Mouse (Mus musculus): Measurements from ENCODE around the gene Yy1.
"Not testable (repeated sequence)": the region's sequence is repeated elsewhere in the genome, so short reads cannot be mapped to it uniquely, and the experiment has no call there.

Yy1 gene

DNA sequence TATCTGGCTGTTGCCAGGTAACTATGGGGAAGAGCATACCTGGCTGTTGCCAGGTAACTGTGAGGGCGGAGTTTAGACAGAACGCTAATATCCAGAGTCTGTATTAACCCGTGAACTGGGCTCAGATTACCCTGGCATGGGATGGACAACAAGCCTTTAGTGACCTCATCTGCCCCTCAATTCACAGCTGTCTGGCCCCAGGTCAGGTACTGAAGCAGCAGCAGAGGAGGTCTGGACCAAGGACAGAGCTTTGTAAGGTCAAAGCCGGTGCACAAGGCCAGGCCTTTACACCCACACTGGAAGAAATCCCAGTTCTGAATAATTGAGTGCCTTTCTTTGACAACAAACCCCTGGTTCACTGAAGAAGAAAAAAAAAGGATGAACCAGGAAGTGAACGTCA, 36.9 kb downstream of the Yy1 start:
- DNase-seq, result no peak

DNA sequence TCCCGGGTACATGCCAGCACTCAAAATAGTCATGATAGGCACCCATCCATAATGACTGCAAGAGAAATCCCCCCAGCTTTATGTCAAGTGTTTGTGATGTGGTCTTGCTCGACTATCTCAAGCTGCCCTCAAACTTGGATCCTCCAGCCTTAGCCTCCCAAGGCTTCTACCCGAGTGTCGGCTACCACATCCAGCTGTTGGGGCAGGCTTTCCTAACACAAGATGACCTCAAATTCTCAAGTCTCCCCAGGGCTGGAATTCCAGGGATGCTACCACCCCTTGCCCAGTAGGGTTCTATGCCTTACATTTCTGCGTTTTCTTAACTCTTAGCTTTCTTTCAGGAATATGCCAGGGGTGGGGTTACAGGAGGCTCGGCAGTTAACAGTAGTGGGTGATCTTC, 37.6 kb downstream of the Yy1 start:
- DNase-seq, result no peak

DNA sequence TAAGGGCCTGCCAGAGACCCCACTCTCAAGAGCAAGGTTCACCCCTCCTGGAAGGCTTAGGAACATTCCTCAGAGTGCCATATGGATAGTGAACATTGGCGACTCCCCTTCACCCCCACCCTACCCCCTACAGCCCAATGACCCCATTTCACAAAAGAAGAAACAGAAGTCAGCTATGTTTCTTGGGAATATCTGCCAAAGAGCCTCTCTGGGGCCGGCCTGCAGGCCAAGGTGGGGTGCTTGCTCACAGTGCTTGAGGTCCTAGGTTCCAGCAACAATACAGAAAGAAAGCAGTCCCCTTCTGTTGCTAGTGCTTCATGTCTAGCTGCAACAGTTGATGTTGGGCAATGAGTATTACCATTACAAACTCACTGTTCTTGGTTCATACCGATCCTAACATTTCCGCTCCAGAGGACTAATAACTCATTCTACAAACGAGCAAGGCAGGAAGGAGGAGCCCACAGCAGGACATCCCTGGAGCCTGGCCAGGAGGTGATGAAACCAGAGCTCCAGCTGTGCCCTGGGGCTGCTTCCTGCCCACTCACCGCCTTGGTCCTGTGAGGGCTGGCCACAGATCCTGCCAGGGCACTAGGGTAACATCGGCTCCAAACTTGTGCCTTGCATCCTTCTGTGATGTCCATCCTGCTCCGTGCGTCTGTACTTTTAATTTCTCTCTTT, 39.3 kb downstream of the Yy1 start:
- no peak for DNase-seq

DNA sequence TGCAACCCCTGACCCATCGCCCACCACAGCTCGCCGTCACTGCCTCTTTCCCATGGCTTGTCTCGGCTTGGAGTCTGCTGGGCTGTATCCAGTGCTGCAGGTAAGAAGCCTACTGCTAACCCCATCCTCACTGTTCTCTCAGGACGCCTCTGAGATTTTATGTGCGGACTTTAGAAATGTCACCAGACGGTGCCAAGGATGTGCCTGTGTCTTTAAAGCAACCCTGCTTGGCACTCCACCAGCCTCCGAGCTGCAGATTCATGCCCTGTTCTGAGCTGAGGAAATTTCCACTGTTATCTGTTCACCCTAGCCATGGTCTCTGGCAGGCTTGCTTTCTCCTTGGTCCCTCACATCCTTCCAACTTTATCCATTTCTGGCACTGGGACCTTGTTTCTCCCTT, 40.1 kb downstream of the Yy1 start:
- no peak for DNase-seq

DNA sequence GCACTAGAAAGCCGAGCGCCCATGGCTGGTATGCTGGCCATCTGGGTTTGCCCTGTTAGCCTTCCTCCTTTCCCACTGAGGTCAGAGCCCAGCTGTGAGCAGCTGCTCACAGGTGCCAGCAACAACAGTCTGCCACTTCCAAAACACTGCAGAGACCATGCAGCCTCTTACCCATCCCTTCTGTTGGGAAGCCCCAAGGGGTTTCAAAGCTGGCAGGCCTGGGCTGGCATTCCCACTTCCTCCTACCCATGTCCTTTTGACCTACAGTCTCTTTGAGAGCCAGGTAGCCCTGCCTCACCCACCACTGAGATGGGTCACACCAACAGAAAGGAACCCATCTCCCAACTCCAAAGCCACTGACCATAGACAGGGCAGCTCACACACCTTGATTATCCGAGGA, 40.6 kb downstream of the Yy1 start:
- no peak for DNase-seq

DNA sequence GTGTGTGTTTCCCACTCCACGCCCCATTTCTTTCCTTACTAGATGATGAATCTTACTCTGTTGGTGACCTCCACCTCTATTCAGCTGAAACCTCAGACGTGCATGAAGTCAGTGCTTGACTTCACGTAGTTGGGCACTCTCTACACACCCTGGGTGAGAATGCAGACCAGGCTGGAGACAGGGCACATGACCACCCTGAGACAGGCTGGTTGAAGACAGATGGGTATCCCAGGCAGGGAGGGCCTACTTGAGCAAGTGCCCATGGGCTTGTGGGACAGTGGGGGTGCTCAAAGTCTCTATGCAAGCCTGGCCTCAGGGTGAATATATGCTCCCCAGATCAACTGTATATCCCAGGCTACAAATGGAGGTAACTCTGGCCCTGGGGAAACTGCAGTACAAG, 41.6 kb downstream of the Yy1 start:
- DNase-seq, result no peak

DNA sequence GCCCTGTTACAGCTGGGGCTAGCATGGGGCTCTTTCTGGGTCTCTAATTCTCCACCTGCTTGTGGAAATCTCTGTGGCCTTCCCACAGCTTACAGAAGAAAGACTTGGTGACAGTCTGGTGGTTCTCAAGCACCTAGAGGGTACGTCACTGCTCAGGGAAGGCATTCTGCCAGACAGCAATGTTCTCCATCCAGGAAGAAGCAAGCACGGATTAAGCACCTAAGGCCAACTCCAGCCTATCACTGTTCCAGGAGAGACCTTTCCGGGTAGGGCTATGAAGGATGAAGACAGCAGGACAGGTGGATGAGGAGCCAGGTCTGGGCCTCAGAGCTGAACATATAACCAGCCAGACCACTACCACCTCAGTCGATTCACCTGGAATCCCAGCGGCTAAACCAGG, 42.0 kb downstream of the Yy1 start:
- no peak for DNase-seq

DNA sequence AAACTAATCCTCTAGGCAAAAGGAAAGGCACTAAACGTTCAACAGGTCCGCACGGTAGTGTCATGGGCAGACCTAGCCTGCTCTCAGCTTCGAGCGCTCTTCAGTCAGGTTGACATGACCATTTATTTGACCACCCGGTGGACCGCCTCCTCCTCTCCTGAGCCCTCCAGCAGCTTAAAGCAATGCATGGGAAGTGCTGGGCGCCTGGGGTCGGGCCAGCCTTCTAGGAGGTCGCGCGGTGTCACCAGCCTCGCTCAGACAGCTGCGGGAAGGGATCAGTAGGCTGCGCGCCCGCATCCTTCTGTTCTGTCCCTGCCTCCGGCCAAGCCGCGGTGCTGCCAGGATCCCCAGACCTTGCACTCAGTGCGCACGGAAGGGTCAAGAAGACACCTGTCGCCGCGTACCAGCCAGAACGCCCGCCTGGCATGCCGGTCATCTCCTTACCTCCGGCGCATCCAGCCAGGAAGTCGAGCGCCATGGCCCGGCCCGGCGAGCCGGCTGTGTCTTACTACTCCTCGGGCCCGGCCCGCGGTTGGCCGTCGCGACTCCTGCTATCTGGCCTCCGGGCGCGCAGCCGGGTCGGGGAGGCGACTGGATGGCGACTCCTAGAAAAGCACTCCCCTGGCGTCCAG, 42.6 kb downstream of the Yy1 start:
- no peak for DNase-seq

DNA sequence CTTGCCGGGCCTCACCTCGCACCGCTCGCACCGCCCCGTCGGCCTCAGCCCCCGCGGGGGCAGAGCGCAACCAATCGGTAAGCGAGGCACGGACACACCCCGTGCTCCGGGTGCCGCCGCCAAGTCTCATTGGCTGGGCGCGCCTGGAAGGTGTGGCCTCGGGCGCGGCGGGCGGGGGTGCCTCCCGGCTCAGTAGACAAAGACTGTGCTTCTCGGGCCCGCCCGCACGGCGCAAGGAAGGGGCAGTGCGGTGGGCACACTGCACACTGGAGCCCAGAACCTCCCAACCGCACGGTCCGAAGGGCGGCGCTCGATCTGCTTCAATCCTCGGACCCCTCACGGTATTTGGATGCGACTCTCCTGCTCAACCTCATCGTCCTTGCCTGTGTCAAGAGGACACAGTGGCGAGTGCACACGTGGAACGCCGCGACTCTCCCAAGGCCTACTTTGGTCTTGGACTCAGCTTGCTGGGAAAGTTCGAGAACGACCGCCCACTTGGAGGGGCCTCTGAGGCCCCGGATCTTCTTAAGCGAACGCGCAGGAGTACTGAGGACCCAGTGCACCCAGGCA, 43.2 kb downstream of the Yy1 start, which contains the start of the genes Slc25a29 and Slc25a47:
Gene Slc25a29, minus strand, starts transcription at position 44 of the 570 bp plus-strand sequence.
Gene Slc25a47, plus strand, starts transcription at position 207 of the 570 bp plus-strand sequence.
- peak; percentile 96 for DNase-seq

DNA sequence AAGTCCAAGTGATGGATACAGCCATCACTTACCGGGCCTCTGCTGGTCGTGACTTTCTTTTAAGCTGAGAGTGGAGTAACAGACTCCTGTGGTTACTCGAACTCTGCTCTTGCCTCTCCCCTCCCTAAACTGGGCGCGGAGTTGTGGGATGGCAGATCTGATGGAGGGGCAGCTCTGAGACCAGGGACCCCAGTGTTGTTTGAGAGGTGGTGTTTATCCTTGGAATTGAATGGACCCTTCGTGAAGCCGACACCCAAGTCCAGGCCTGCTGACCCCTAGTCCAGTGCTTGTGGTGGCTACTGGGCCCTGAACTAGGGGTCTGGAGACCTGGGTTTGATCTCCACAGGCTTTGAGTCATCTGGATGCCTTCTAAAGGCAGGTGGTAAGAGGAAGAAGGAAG, 43.9 kb downstream of the Yy1 start:
- DNase-seq, result no peak

DNA sequence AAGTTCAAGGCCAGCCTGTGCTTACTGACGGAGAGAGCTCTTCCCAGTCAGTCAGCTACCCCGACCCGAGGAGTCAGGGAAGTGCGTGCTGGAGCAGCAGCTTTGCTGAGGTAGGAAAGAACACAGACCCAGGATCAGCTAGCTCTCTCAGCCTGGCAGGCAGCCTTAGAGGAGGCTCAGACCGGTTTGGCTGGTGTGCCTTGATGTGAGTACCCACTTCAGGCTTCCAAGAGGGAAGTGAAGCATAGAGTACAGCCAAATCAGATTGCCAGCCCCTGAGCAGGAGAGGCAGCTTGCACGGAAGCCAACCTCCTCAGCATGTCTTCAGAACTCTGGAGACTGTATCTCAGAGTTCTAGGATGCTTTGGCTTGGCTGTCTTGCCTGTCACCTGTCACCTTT, 48.4 kb downstream of the Yy1 start:
- no peak for DNase-seq

DNA sequence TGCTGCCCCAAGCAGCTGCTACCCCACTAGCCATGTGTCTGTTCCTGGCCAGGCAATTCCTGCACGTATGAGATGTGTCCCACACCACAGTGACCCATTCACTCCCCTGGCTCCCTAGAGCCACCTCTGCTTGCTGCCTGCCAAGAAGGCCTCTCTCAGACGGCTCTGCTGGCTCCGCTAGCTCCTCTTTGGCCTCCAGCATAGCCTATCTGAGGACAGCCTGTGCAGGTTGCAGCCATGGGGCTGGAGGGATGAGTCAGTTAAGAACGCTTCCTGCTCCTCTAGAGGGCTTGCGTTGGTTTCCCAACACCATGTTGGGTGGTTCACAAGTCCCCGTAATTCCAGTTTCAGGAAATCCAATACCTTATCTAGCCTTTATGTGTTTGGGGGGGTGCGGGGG, 49.9 kb downstream of the Yy1 start:
- no peak for DNase-seq

DNA sequence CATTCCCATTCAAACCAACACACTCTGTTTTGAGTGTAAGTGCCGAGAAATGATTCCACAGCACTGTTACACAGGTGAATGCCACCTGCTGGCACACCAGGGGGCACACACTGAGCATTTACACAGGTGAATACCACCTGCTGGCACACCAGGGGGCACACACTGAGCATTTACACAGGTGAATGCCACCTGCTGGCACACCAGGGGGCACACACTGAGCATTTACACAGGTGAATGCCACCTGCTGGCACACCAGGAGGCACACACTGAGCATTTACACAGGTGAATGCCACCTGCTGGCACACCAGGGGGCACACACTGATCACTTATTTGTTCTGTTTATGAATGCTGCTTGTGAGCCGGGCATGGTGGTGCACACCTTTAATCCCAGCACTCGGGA, 55.3 kb downstream of the Yy1 start:
- not testable (repeated sequence) for DNase-seq

DNA sequence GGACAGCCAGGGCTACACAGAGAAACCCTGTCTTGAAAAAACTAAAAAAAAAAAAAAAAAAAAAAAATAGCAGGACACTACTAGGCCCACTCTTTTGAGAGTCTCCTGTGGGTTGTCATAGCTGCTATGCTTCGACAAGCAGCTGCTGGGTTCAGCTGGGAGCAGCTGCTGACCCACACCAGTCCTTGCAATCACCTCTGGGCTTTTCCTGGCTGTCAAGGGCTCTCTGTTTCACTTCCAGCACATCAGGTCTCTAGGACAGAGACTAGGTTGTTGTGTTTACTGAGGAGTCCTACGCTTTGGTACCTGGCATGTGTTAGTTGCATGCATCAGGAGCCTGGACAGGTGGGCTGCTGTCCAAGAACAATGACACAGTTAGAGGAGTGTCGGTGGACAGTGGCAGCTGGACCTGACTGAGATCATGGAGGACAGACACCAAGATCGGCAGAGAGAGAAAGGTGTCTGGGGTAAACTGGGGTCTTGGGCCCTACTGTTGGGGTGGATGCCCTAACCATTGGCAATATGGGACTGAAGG, 56.8 kb downstream of the Yy1 start:
- no peak for DNase-seq

DNA sequence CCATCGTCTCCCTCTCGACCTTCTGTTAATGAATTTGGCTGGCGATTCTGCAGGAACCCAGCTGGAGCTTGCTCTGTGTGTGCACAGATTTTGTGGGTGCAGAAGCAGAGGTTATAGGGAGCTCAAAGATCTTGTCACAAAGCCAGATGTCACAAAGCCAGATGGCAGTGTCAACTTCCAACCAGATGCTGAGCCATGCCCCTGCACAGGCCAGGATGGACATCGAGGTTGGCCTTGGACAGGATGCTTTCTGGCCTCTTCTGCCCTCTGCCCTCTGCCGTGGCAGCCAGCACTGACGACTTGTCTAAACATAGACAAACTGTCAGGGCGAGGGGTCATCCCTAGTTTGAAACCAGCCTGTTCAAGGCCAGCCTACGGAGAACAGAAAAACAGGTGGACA, 57.4 kb downstream of the Yy1 start:
- no peak for DNase-seq

DNA sequence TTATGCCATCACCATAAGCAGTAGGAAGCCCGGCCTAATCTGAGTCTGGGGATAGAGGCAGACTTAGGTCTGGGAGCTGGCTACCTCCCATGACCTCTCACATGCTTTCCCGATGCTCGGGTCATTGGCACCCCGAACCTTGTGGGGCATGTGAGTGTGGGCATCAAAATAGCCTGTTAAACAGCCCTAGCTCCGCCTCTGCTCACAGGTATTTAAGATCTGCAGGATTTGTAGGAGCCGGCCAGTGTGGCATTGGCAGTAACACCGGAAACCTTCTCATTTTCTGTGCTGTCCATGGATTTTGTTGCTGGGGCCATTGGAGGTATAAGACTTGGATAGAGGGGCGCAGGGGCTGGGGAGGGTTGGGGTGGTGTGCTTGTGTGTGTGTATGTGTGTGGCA, 58.1 kb downstream of the Yy1 start:
- DNase-seq, result no peak

DNA sequence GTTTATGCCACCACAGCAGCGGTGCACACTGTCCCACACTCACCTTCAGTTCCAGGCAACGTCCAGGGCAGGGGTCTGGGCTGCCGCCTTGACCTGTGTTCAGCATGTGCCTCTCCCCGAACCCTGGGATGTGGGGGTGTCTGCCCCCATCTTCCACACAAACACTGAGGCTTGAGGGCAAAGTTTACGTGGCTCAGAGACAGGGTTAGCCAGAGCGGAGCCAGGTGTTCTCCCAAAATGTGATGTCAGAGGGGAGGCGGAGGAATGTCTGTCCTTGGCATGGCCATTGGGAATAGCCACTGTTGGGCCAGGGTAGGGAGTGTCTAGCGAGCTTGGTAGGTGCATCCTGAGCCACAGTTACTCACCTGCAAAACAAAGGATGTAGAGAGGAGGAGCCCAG, 60.0 kb downstream of the Yy1 start:
- DNase-seq, result no peak

DNA sequence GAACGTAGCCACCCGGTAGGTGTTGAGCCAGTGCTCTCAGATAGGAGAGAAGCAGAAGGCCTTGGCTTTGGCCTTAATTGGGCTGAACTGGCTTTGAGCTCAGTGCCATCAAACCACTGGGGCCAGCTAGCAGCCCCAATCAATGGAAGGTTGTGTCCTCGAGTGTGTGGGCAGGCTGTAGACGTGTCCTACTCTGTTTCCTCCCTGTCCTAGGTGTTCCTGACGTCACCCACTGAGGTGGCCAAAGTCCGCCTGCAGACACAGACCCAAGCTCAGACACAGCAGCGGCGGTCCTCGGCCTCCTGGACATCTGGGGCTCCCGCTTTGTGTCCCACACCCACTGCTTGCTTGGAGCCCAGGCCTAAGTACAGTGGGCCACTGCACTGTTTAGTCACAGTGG, 62.3 kb downstream of the Yy1 start:
- DNase-seq, result no peak

DNA sequence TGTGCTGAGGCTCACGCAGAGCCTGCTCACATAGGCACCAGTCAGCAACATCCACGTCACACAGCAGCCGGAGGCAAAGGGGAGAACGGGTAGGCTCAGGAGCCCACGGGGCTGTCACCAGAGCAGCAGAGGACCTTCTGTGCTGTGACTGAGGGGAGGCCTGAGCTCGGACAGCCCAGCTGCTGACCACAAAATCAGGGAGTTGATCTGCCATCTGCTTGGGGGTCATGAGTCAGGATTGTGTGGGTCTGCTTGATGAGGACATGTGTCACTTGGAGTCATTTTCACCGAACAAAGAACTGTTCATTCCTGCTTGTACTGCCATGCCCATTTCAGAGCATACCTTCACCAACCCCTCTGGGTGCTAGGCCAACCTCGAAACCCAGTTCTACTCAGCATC, 63.4 kb downstream of the Yy1 start:
- DNase-seq, result no peak

DNA sequence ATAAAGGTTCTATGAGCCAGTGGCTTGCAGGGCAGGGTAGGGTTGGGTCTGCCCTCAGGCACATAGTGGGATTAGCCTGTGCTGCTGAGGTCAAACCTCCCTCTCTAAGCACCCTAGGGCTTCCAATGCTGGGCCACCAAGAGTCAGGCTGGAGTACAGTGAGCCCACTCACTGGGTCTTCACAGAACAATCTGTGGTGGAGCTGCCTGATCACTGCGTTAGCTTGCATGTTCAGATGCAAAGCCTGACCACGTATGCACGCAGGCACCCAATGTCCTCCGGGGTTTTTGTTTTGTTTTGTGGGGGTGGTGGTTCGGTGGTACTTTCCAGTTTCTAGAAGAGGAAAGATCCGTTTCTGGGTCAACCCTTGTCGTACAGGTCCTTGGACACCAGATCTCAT, 64.3 kb downstream of the Yy1 start:
- DNase-seq, result no peak

DNA sequence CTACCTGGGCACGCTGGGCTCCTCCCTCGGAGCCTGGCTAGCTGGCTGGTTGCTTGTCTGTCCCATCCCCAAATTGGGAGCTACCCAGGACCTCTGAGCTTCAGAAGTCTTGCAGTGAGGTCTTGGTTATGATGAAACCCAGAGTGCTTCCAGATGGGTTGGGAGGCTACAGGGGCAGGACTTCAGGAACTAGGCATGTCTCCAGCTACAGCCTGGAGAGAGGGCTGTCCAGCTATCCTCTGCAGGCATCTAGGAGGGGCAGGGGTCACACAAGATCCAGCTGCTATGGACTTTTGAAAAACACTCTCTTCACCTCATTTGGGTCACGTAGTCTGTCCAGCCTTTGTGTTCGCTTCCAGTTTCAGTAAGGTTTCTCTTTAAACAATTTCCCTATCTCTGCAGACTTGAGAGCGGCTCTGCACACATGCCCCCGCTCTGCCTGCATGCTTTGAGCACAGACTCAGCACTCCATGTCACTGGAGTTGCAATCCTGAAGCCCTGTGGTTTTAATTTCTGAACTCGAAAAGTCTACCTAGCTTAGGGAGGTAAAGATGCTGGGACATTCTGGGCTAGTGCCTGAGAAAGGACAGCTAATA, 64.9 kb downstream of the Yy1 start:
- DNase-seq, result no peak

DNA sequence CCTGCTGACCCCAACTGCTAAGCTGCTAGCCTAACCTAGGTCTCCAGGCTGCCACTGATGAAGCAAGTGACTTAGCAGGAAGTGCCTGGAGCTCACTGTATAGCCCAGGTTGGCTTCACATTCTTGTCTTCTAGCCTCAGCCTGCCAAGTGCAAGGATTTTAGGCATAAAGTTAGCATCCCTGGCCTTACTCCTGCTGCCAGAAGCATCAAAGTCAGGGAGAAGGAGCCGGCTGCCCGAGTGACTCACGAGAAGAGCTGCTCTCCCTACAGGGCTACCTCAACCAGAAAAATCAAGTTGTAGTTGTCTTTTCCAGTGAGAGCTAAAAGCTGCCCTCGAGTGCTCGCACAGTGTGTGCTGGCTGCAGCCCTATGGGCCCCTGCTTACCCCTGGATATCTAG, 65.7 kb downstream of the Yy1 start:
- DNase-seq, result no peak

DNA sequence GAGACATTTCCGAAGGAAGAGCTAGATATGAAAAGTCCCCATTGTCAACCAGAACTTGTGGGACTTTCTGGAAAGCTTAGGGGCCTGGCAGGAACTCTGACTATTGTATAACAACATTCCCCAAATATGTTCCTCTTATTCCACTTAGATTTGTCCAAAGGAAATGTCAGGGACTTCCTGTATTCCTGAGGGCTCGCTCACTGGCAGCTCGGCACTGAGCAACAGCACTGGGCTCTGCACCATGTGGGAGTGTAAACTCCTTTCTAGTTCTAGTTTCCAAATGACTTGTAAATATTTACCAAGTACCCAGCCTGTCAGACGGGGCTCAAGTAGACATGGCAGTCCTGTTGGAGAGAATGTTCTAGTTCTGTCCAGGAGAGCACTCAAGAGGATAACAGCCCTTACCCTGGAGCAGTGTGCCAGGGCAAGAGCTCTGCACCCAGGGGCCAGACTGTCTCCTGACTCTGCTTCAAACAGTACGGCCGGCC, 72.3 kb downstream of the Yy1 start:
- no peak for DNase-seq

DNA sequence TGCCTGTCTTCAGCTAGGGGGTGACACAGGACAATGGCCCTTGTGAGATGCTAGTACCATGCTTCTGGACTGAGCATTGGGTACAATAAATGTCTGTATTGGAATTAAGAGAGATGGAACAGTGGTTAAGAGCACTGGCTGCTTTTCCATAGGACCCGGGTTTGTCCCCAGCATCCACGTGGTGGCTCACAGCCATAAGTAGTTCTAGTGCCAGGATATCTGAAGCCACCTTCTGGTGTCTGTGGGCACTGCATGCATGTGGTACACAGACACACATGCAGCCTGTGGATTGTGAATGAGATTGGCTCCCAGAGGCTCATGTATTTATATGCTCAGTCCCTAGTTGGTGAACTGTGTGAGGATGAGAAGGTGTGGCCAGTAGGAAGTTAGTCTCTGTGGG, 76.8 kb downstream of the Yy1 start:
- no peak for DNase-seq

Measured in right cerebral cortex, postnatal 14 days (tissue).